Mouse (Mus musculus) C2C12 (cell line): ENCODE measurements around the gene Lingo2. TPM values are rescaled to one million over a fixed set of nuclear protein-coding genes. Genes with fewer than 3 reads are reported as not detected.
"Not testable (repeated sequence)": the region's sequence is repeated elsewhere in the genome, so short reads cannot be mapped to it uniquely, and the experiment has no call there.

Experiments
- H3K27me3 ChIP-seq: one replicate; pipeline ENCODE4 v1.6.1; 2011; ENCODE audit not compliant: control insufficient read depth, insufficient read depth, insufficient read length
- H3K36me3 ChIP-seq: one replicate; pipeline ENCODE4 v1.6.1; 2011; ENCODE audit not compliant: control insufficient read depth, insufficient read depth
- H3K4me3 ChIP-seq: one replicate; pipeline ENCODE4 v1.5.1; 2011; ENCODE audit warnings: mild to moderate bottlenecking, control low read depth; ENCODE audit not compliant: poor library complexity, insufficient read depth, severe bottlenecking
- H3K79me2 ChIP-seq: one replicate; pipeline ENCODE4 v1.6.1; 2011; ENCODE audit not compliant: control insufficient read depth, insufficient read depth
- H3K79me3 ChIP-seq: one replicate; pipeline ENCODE4 v1.6.1; 2011; ENCODE audit warnings: low read depth, control low read depth
- H3ac ChIP-seq: one replicate; pipeline ENCODE3; 2011; ENCODE audit warnings: low read depth; ENCODE audit not compliant: control insufficient read depth, insufficient read length
- CEBPB ChIP-seq: IDR thresholded peaks from one replicate; pipeline ENCODE4 v1.6.1; 2011; ENCODE audit warnings: low read depth, mild to moderate bottlenecking, control low read depth, moderate library complexity
- CTCF ChIP-seq: IDR thresholded peaks from one replicate; pipeline ENCODE4 v1.5.1; 2011; ENCODE audit not compliant: control insufficient read depth, insufficient read depth, insufficient read length
- FOSL1 ChIP-seq: IDR thresholded peaks from one replicate; pipeline ENCODE4 v1.8.0; 2011; ENCODE audit warnings: mild to moderate bottlenecking, low read length; ENCODE audit not compliant: poor library complexity, insufficient read depth, severe bottlenecking
- MAX ChIP-seq: IDR thresholded peaks from one replicate; pipeline ENCODE4 v1.6.1; 2011; ENCODE audit warnings: mild to moderate bottlenecking, control low read depth
- MYOD1 ChIP-seq: IDR thresholded peaks from one replicate; pipeline ENCODE4 v1.6.1; 2011; ENCODE audit warnings: low read depth; ENCODE audit not compliant: control insufficient read depth, insufficient read length
- MYOG ChIP-seq: IDR thresholded peaks from one replicate; pipeline ENCODE4 v1.6.1; 2011; ENCODE audit not compliant: control insufficient read depth, insufficient read length; ENCODE audit errors: extremely low read depth
- USF1 ChIP-seq: IDR thresholded peaks from one replicate; pipeline ENCODE4 v1.6.1; 2011; ENCODE audit warnings: low read depth, mild to moderate bottlenecking, control low read depth, moderate library complexity
- polyA plus RNA-seq: library from polyadenylated mRNA; unstranded; fragments of >200 nt; fragmentation: generic; extraction: Trizol; gene quantifications from one replicate; pipeline ENCODE4 v1.2.1, GENCODE M21; 2012; ENCODE audit warnings: missing spikeins

The Lingo2 gene
- polyA plus RNA-seq, 1 experiment, result 0.05 TPM

DNA sequence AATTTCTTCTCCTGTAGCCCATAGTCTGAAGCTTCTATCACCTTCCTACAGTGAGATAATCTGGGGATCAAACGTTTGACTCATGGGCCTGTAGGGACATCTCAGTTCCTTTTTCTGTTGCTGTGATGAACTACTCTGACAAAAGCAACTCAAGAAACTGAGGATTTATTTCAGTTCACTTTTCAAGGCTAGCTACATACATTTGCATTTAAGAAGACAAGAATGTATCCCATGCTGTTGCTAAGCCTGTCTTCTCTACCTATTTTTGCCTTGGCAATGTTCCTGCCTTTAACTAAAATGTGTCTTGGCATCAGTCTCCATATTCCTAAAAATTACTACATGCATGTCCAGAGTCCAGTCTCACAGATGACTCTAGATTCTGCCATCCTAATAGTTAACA is 781.4 kb downstream of the Lingo2 start:
- TF ChIP-seq USF1 (no peak), MAX (no peak), MYOG (no peak), CTCF (no peak), MYOD1 (no peak), FOSL1 (no peak), CEBPB (no peak)
- Histone ChIP-seq H3K4me3 (no peak overlapping the region), H3K27me3 (no peaks in the 10 kb centered on the region), H3K79me3 (no peaks in the 10 kb centered on the region), H3K36me3 (no peaks in the 10 kb centered on the region), H3K79me2 (no peaks in the 10 kb centered on the region), H3ac (no peak overlapping the region)

- H3K4me3 ChIP-seq, result no peak overlapping the region
- no peaks in the 10 kb centered on the region for H3K79me3 ChIP-seq
- H3K36me3 ChIP-seq, result no peaks in the 10 kb centered on the region
- no peak overlapping the region for H3ac ChIP-seq
- no peaks in the 10 kb centered on the region for H3K27me3 ChIP-seq
- TF ChIP-seq USF1 (no peak), MAX (no peak), CEBPB (no peak), MYOG (no peak), CTCF (no peak), FOSL1 (no peak), MYOD1 (no peak)
- no peaks in the 10 kb centered on the region for H3K79me2 ChIP-seq
Measured at GRCm38 (mm10) chr4:36131341-36131740, 820.2 kb downstream of the Lingo2 start.

DNA sequence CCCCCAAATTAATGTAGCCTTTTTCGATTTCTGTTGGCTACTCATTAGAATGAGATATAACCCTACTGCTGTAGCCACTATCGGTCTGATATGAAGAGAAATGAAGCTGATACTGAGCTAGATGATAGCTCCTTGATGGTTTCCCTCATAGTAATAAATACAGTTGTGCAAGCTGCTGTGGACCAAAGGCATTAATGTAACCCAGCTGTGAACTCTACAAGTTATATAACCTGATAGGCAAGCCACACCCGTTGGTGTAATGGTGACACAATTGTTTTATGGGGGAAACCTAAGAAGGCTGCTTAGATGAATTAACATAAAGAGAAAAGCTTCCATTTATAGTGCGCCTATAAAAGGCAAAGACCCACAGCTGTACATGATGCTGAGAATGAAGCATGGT is 856.1 kb downstream of the Lingo2 start:
- H3K27me3 ChIP-seq, result no peaks in the 10 kb centered on the region
- no peak for TF ChIP-seq MYOG
- no peaks in the 10 kb centered on the region for H3K79me2 ChIP-seq
- H3K79me3 ChIP-seq, result no peaks in the 10 kb centered on the region
- no peak overlapping the region for H3ac ChIP-seq
- H3K36me3 ChIP-seq, result no peaks in the 10 kb centered on the region
- H3K4me3 ChIP-seq, result no peak overlapping the region

GRCm38 (mm10) chr4:36081095-36081852 is 870.3 kb downstream of the Lingo2 start:
- Histone ChIP-seq H3K79me3 (no peaks in the 10 kb centered on the region), H3K27me3 (no peaks in the 10 kb centered on the region), H3K36me3 (no peaks in the 10 kb centered on the region), H3K79me2 (no peaks in the 10 kb centered on the region), H3K4me3 (no peak overlapping the region), H3ac (no peak overlapping the region)
- TF ChIP-seq MYOD1, result no peak
- no peak for TF ChIP-seq CTCF
- no peak for TF ChIP-seq MYOG
- TF ChIP-seq MAX, result no peak
- no peak for TF ChIP-seq FOSL1
- TF ChIP-seq USF1, result no peak
- no peak for TF ChIP-seq CEBPB

DNA sequence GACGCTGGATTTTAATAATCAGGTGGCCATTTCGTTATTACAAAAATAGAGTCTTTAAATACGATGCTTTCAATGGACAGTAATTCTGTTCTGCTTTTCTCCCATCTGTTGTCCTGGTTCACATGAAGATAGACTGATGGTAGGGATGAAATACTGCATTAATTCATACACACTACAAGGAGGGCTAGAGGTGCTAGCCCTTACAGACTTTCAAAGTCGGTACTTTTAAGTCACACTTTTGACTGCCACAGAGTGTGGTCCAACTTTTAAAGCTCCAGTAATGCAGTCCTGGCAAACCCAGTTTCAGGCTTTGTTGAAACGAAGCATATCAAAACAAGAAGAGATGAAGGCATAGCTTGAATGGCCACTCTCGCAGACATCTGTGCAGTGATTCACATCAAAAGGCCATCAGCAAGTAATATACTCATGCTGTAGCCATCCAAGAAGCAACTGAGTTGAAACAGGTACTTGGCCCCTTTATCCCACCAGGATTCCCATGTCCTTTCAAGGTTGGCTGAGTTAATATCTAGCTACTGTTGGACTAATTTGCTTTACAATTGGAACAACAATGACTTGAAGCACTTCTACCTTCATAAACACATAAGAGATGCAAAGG is 872.5 kb downstream of the Lingo2 start:
- Histone ChIP-seq H3K79me2 (no peaks in the 10 kb centered on the region), H3K36me3 (no peaks in the 10 kb centered on the region), H3K4me3 (no peak overlapping the region), H3ac (no peak overlapping the region), H3K79me3 (no peaks in the 10 kb centered on the region), H3K27me3 (no peaks in the 10 kb centered on the region)
- TF ChIP-seq MYOD1 (no peak), USF1 (no peak), CEBPB (no peak), MAX (no peak), MYOG (no peak), FOSL1 (no peak), CTCF (no peak)

GRCm38 (mm10) chr4:36064701-36065100 is 886.8 kb downstream of the Lingo2 start:
- H3ac ChIP-seq, H3K27me3 ChIP-seq, H3K36me3 ChIP-seq, H3K79me2 ChIP-seq, H3K4me3 ChIP-seq, H3K79me3 ChIP-seq: not testable (repeated sequence)
